Mouse (Mus musculus): ENCODE measurements at regions not wholly inside any gene's neighbourhood (a gene's known extent, or its start where the extent isn't known, plus 50 kb on each side); places are given as distances from the start of the nearest gene placed in this dataset.

DNA sequence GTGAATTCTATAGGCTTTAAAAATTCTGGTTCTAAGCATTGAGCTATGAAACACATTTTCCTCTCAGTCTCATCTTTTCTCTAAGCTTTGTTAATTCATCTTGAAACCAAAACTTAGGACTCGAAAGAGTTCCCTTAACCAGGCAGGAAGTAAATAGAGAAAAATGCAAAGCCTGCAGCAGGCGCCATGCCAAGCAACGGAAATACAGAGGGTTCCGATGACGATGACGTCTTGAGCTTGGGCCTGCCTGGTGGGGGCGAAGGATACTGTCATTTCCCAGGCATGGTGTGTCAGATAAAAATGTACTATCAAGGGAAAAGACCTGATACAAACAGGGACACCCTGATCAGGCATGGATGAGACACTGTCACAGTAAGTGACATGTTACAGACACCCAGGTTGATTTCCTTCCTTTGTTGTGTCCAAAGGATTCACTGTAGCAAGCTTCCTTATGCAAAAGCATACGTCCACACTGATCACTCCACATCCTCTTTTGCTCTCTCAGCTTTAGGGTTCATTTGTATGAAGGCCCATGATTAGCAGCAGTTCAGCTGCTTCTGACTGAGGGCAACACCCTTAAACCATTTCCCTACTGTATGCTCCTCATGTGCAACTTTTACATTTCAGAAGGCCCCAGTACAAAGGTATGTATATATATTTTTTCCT is 135.0 kb downstream of the Cemip2 start:
- Histone ChIP-seq H3K27ac (no peak overlapping the region), H3K4me1 (replicated peaks) (peaks cover 8% of the 10 kb centered on the region), H3K27me3 (no peaks in the 10 kb centered on the region), H3K9ac (replicated peaks) (no peak overlapping the region), H3K36me3 (no peaks in the 10 kb centered on the region), H3K4me2 (no peak overlapping the region), H3K9me3 (no peaks in the 10 kb centered on the region), H3K4me3 (replicated peaks) (no peak overlapping the region)
- WGBS: 92% methylated on average over 8 of the region's 8 CpGs
- ATAC-seq (ENCODE audit: insufficient number of reproducible peaks, insufficient read depth, low FRiP score, low TSS enrichment, low read depth): no peak

DNA sequence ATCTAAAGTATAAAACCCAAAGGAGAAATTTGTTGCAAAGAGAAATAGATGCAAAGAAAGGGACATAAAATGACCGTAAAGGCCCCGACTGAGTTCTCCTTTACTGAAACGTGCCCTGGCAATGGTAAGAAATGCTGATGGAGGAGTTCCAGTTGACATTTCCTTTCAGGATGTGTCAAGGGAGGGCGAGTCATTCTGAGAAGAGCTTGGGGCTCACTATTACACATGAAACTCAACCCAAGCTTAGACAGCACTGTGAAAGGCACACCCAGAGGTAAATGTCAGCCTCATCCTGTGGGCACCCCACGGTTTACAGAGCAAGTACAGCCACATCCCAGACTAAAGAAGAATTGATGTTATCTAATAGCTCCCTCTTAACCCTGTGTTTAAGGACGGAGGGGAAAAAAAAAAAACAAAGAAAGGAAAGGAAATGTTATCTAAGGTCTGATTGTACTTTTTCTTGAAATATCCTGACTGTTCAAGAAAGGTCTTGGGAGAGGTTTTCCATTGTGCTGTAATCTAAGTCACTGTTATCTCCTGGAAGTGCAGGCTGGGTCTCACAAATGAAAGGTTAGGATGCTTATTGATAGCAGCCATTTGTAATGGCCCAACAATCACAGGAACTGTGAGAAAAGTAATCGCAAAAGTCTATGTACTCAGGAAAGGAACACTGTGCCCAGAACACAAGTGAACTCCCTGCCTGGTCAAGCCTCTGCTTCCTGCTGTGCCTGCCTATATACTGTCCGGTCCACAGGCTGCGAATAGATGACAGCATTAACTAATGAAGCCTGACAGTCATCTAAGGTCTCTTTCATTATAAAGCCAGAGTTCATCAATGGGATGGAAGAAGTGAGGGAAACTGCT is 135.8 kb downstream of the Cemip2 start:
- Histone ChIP-seq H3K4me1 (replicated peaks) (peaks cover 8% of the 10 kb centered on the region), H3K4me2 (no peak overlapping the region), H3K36me3 (no peaks in the 10 kb centered on the region), H3K4me3 (replicated peaks) (no peak overlapping the region), H3K27ac (no peak overlapping the region), H3K9me3 (no peaks in the 10 kb centered on the region), H3K9ac (replicated peaks) (no peak overlapping the region), H3K27me3 (no peaks in the 10 kb centered on the region)
- 62% methylated on average over 9 of the region's 9 CpGs for WGBS
- ATAC-seq (ENCODE audit: insufficient number of reproducible peaks, insufficient read depth, low FRiP score, low TSS enrichment, low read depth): no peak

DNA sequence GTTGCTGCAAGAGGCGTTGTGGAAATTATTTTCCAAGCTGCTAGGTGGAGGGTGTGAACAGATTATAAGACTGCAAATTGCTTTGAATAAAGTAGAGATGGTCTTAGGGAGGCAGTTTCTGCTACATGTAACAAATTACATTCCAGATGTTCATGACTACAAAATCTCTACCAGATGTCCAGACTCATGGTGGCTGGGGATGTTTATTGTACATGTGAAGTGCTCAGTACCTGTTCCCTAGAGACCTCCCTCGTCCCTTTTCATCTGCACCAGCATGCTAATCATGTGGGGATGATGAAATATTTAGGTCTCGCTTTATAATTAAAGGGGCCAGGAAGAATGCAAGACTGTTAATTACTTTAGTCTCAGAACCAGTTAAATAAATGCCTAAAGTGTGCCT is 136.5 kb downstream of the Cemip2 start:
- Histone ChIP-seq H3K9ac (replicated peaks) (no peak overlapping the region), H3K27me3 (no peaks in the 10 kb centered on the region), H3K4me1 (replicated peaks) (peaks cover 8% of the 10 kb centered on the region), H3K4me3 (replicated peaks) (no peak overlapping the region), H3K4me2 (no peak overlapping the region), H3K36me3 (no peaks in the 10 kb centered on the region), H3K27ac (no peak overlapping the region), H3K9me3 (no peaks in the 10 kb centered on the region)
- 21% methylated on average over 3 of the region's 3 CpGs for WGBS
- ATAC-seq (ENCODE audit: insufficient number of reproducible peaks, insufficient read depth, low FRiP score, low TSS enrichment, low read depth): peak; percentile 78

DNA sequence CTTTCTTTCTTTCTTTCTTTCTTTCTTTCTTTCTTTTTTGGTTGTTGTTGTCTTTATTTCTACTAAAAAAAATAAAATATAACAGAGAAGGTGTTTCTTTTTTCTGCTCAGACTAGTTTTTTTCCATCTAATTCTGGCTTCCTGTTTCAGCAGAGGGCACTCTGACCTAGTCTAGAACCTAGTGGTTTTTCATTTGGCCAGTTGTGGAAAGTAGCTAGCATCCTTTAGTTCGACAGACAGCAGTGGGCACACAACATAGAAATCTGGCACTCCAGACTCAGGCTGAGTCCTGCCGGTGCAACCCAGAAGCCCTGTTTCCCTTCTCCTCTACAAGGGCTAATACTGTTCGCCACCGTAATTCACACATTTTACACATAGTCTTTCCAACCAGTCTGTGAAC is 140.0 kb downstream of the Cemip2 start:
- Histone ChIP-seq H3K36me3 (no peaks in the 10 kb centered on the region), H3K4me3 (replicated peaks) (no peak overlapping the region), H3K9ac (replicated peaks) (no peak overlapping the region), H3K4me1 (replicated peaks) (peaks cover 8% of the 10 kb centered on the region), H3K4me2 (no peak overlapping the region), H3K27ac (no peak overlapping the region), H3K27me3 (no peaks in the 10 kb centered on the region), H3K9me3 (no peaks in the 10 kb centered on the region)
- no peak for ATAC-seq (ENCODE audit: insufficient number of reproducible peaks, insufficient read depth, low FRiP score, low TSS enrichment, low read depth)
- WGBS: 82% methylated on average over 4 of the region's 4 CpGs

GRCm38 (mm10) chr19:21919074-21919473 is 140.9 kb downstream of the Cemip2 start:
- WGBS: 64% methylated on average over 3 of the region's 3 CpGs
- Histone ChIP-seq H3K27ac (no peak overlapping the region), H3K27me3 (no peaks in the 10 kb centered on the region), H3K4me2 (no peak overlapping the region), H3K9ac (replicated peaks) (no peak overlapping the region), H3K9me3 (no peaks in the 10 kb centered on the region), H3K36me3 (no peaks in the 10 kb centered on the region), H3K4me3 (replicated peaks) (no peak overlapping the region), H3K4me1 (replicated peaks) (peaks cover 8% of the 10 kb centered on the region)
- ATAC-seq (ENCODE audit: insufficient number of reproducible peaks, insufficient read depth, low FRiP score, low TSS enrichment, low read depth): no peak

DNA sequence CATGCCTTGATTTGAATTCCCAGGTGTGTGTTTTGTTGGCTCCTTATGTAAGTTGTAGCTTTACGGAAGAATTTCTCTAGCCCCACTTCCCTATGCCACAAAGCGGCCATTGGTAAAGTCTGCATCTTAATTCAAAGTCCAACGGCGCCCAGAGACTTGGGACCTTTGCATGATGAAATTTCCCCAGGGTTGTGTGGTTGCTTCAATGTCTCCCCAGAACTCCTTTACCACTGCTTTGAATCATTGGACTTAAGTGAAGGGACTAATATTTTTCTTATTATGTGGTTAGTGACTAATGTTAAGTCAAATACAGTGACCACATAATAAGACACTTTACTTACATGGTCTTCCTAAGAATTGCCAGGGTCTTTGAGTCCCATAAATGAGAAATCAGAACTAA is 162.0 kb downstream of the Cemip2 start:
- Histone ChIP-seq H3K27ac (no peak overlapping the region), H3K4me1 (replicated peaks) (no peaks in the 10 kb centered on the region), H3K9ac (replicated peaks) (no peak overlapping the region), H3K9me3 (no peaks in the 10 kb centered on the region), H3K36me3 (no peaks in the 10 kb centered on the region), H3K4me2 (no peak overlapping the region), H3K27me3 (no peaks in the 10 kb centered on the region), H3K4me3 (replicated peaks) (no peak overlapping the region)
- WGBS: 94% methylated on average over 4 of the region's 4 CpGs
- no peak for ATAC-seq (ENCODE audit: insufficient number of reproducible peaks, insufficient read depth, low FRiP score, low TSS enrichment, low read depth)

DNA sequence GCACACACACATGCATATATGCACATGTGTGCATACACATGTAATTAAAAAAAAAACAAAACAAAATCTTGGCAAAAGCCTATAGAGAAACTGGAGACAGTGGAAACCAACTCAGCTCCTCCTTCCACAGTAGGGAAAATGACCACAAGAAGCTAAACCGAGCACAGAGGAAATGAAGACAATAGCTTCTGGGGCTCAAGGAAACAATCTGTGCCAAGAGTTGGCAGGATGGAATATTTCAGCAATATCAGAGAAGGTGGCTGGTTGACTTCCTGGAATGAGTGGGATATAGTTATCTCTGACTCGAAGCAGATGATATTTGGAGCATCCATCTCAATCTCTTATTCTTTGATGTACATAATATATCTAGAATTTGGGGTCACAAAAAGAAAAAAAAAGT is 163.6 kb downstream of the Cemip2 start:
- no peaks in the 10 kb centered on the region for H3K9me3 ChIP-seq
- WGBS: 66% methylated on average over 2 of the region's 2 CpGs
- H3K36me3 ChIP-seq: no peaks in the 10 kb centered on the region
- 0 out of 2 replicates have a peak, but pooled peaks cover 3% of the 10 kb centered on the region for H3K4me1 ChIP-seq (replicated peaks)
- H3K4me2 ChIP-seq: no peak overlapping the region
- ATAC-seq (ENCODE audit: insufficient number of reproducible peaks, insufficient read depth, low FRiP score, low TSS enrichment, low read depth): no peak
- no peak overlapping the region for H3K27ac ChIP-seq
- H3K4me3 ChIP-seq (replicated peaks): no peak overlapping the region
- no peak overlapping the region for H3K9ac ChIP-seq (replicated peaks)
- no peaks in the 10 kb centered on the region for H3K27me3 ChIP-seq

DNA sequence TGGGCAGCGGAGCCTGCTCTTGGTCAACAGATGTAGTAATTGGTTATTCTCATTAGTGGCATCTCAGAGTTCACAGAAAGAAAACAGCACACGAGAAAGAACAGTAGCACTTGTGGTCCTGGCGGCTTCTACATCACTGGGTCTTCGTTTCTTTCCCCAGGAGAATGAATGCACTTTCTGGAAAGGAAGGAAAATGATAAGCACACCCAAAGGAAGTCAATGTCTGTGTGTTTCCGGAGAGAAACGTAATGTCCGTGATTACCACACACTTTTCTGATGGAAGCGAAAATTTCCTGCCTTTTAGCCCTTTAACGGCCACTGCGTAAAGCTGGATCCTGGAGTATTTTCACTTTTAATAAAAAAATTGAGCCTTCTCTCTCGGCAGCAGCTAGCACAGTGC is 164.1 kb downstream of the Cemip2 start:
- WGBS: 38% methylated on average over 11 of the region's 11 CpGs
- Histone ChIP-seq H3K4me3 (replicated peaks) (no peak overlapping the region), H3K9me3 (no peaks in the 10 kb centered on the region), H3K27me3 (no peaks in the 10 kb centered on the region), H3K9ac (replicated peaks) (no peak overlapping the region), H3K4me1 (replicated peaks) (0 out of 2 replicates have a peak, but pooled peaks cover 3% of the 10 kb centered on the region), H3K27ac (no peak overlapping the region), H3K4me2 (peak overlapping the region; percentile 27), H3K36me3 (no peaks in the 10 kb centered on the region)
- no peak for ATAC-seq (ENCODE audit: insufficient number of reproducible peaks, insufficient read depth, low FRiP score, low TSS enrichment, low read depth)

- ATAC-seq (ENCODE audit: insufficient number of reproducible peaks, insufficient read depth, low FRiP score, low TSS enrichment, low read depth): no peak
- Histone ChIP-seq H3K4me3 (replicated peaks) (no peak overlapping the region), H3K9me3 (no peaks in the 10 kb centered on the region), H3K27ac (no peak overlapping the region), H3K27me3 (no peaks in the 10 kb centered on the region), H3K4me1 (replicated peaks) (0 out of 2 replicates have a peak, but pooled peaks cover 3% of the 10 kb centered on the region), H3K4me2 (no peak overlapping the region), H3K9ac (replicated peaks) (no peak overlapping the region), H3K36me3 (no peaks in the 10 kb centered on the region)
- 63% methylated on average over 4 of the region's 4 CpGs for WGBS
These were observed 165.3 kb downstream of the Cemip2 start for GRCm38 (mm10) chr19:21943407-21943806.

GRCm38 (mm10) chr19:21946262-21946922 is 168.2 kb downstream of the Cemip2 start:
- H3K9ac ChIP-seq (replicated peaks): no peak overlapping the region
- H3K27ac ChIP-seq: no peak overlapping the region
- H3K9me3 ChIP-seq: no peaks in the 10 kb centered on the region
- no peak overlapping the region for H3K4me2 ChIP-seq
- 0 out of 2 replicates have a peak, but pooled peaks cover 3% of the 10 kb centered on the region for H3K4me1 ChIP-seq (replicated peaks)
- WGBS: 51% methylated on average over 5 of the region's 5 CpGs
- no peaks in the 10 kb centered on the region for H3K27me3 ChIP-seq
- H3K4me3 ChIP-seq (replicated peaks): no peak overlapping the region
- no peaks in the 10 kb centered on the region for H3K36me3 ChIP-seq
- peak; percentile 57; the same call in 1 of the 2 replicates for ATAC-seq (ENCODE audit: insufficient number of reproducible peaks, insufficient read depth, low FRiP score, low TSS enrichment, low read depth)

GRCm38 (mm10) chr19:21948030-21948429 is 169.9 kb downstream of the Cemip2 start:
- no peak for ATAC-seq (ENCODE audit: insufficient number of reproducible peaks, insufficient read depth, low FRiP score, low TSS enrichment, low read depth)

More at GRCm38 (mm10) chr19:21948030-21948429, 169.9 kb downstream of the Cemip2 start:
- no peak overlapping the region for H3K4me3 ChIP-seq (replicated peaks)
- no peak overlapping the region for H3K9ac ChIP-seq (replicated peaks)
- H3K4me1 ChIP-seq (replicated peaks): 0 out of 2 replicates have a peak, but pooled peaks cover 3% of the 10 kb centered on the region
- 91% methylated on average over 2 of the region's 2 CpGs for WGBS
- H3K9me3 ChIP-seq: no peaks in the 10 kb centered on the region
- H3K4me2 ChIP-seq: no peak overlapping the region
- no peaks in the 10 kb centered on the region for H3K27me3 ChIP-seq
- H3K27ac ChIP-seq: no peak overlapping the region
- no peaks in the 10 kb centered on the region for H3K36me3 ChIP-seq

All from limb, embryonic 12.5 days (tissue).